Mouse (Mus musculus) bone marrow, adult 2 months (tissue): ENCODE data around the gene Gm49366. TPM values are rescaled to one million over a fixed set of nuclear protein-coding genes. Genes with fewer than 3 reads are reported as not detected.
"Not testable (repeated sequence)": the region's sequence is repeated elsewhere in the genome, so short reads cannot be mapped to it uniquely, and the experiment has no call there.

Experiments
- H3K27ac ChIP-seq: fragments of 200-500 bp; 2 replicates; pipeline ENCODE4 v1.5.1; 2012; ENCODE audit warnings: low read depth, mild to moderate bottlenecking, control low read depth, inconsistent platforms, low read length; ENCODE audit not compliant: control insufficient read depth, poor library complexity, insufficient read depth
- H3K4me1 ChIP-seq: fragments of 200-500 bp; 2 replicates; pipeline ENCODE4 v1.6.1; 2011; ENCODE audit warnings: low read length; ENCODE audit not compliant: control insufficient read depth, insufficient read depth
- H3K4me3 ChIP-seq: fragments of 200-500 bp; replicated peaks from 2 replicates; pipeline ENCODE3; 2011; ENCODE audit warnings: mild to moderate bottlenecking, low read depth, low read length, control low read depth; ENCODE audit not compliant: control insufficient read depth
- CTCF ChIP-seq: fragments of 200-500 bp; IDR thresholded peaks from 2 replicates; pipeline ENCODE4 v1.5.1; 2011; ENCODE audit warnings: low read length, control low read depth; ENCODE audit not compliant: control insufficient read depth, insufficient read depth
- POLR2A ChIP-seq: fragments of 200-500 bp; IDR thresholded peaks from 2 replicates; pipeline ENCODE4 v1.6.1; 2011; ENCODE audit warnings: low read depth, mild to moderate bottlenecking, control low read depth, low read length, borderline replicate concordance; ENCODE audit not compliant: control insufficient read depth
- WGBS: fragments of 180-500 bp; shearing (Covaris S2); methylation state at CpG from one replicate; pipeline ENCODE4 v1.1.7; 2018; 5-methylcytosine and 5-hydroxymethylcytosine counted together
- polyA plus RNA-seq: library from polyadenylated mRNA; stranded (reverse); fragments of >200 nt; gene quantifications from 2 replicates; pipeline ENCODE4 v1.2.4, GENCODE M21; 2011; ENCODE audit warnings: low replicate concordance; ENCODE audit not compliant: missing spikeins, insufficient read depth, insufficient read length

Gm49366 gene
- not detected in 2 replicates for polyA plus RNA-seq

DNA sequence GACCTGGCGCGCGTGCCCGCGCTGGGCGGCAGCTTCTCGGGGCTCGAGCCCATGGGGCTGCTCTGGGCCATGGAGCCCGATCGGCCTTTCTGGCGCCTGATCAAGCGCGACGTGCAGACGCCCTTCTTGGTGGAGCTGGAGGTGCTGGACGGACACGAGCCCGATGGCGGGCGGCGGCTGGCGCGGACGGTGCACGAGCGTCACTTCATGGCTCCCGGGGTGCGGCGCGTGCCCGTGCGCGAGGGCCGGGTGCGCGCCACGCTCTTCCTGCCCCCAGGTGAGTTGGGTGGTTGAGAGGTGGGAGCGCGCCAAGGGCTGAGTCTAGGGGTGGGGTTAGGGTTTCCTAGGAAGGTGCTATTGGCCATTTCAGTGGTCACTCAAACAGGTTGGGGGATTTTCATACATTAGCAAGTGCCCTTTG is at the start of gene Gm49366:
Gm49366 (plus strand) TSS at position 245 of the 421 bp plus-strand sequence.
- peak within 1 kb of the TSS; percentile 15 for H3K4me3 ChIP-seq
- not testable (repeated sequence) for H3K27ac ChIP-seq, H3K4me1 ChIP-seq
- 27% methylated on average over 39 of the region's 39 CpGs for WGBS

DNA sequence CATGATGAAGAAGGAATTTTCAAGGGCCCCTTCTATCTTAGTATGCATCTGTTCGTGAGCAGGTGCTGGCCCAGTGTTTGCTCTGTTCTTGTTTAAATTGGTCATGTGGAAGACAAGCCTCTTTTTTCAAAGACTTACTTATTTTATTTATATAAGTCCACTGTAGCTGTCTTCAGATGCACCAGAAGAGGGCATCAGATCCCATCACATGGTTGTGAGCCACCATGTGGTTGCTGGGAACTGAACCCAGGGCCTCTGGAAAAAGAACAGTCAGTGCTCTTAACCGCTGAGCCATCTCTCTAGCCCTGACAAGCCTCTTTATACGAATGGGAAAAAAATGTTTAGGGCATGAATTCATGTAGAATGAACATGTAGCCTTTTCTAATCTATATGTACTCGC is 49.4 kb upstream of the Gm49366 start:
- no peaks in the 10 kb centered on the region for H3K4me1 ChIP-seq
- no peak overlapping the region for H3K4me3 ChIP-seq
- WGBS = 88% methylated on average over 4 of the region's 4 CpGs
- no peak for TF ChIP-seq CTCF
- no peak for TF ChIP-seq POLR2A
- no peak overlapping the region for H3K27ac ChIP-seq

DNA sequence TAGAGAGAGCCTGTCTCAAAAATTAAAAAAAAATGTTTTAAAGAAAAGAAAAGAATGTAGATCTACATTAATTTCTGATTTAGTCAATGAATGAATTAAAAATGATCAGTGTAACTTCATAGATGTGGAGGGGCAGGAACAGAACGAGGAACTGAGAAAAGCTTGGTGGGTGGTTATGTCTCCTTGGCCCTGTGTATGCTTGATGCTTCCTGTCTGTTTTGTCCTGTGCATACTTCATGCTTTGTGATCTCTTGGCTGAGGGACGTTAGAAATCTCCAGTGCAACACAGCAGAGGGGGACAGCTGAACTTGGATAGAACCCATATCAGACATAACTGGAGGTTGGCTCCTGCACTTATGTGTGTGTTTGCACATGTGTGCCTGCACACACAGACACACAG is 41.5 kb upstream of the Gm49366 start:
- peaks cover 2% of the 10 kb centered on the region for H3K4me1 ChIP-seq
- H3K27ac ChIP-seq = no peak overlapping the region
- 26% methylated on average over 2 of the region's 2 CpGs for WGBS
- no peak overlapping the region for H3K4me3 ChIP-seq
- TF ChIP-seq POLR2A = no peak
- TF ChIP-seq CTCF = no peak

DNA sequence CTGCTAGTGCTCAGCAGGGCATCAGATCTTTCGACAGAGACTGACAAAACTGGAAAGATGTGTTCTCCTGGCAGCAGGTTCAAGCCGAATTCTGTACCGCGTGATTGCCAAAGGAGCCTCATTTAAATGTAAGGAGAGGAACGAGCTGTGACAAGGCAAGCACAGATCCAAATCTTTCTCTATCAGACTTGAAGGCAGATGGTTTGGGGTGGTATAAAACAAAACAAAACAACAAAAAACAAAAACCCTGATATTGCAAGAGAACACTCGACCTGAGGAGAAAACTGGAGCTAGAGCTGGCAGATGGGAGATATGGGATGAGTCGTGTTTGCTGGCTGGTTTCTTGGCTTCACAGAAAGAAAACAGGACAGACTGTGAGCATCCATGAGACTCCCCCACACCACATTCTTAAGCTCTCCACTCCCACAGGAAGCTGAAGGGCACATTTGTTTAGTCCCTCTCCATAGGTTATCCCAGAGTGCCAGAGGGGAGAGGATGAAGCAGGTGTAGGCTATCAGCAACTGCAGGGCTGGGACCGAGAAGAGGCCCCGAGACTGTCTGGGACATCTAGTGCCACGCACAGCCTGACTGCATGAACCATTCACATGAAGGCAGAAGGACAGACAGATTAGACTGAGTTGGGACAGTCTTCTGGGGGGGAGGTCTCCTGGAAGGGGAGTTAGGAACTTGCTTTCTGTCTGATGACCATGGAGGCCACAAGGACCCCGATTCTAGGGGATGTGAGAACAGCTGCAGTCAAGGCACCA is 40.2 kb upstream of the Gm49366 start:
- peaks cover 2% of the 10 kb centered on the region for H3K4me1 ChIP-seq
- no peak for TF ChIP-seq CTCF
- no peak for TF ChIP-seq POLR2A
- WGBS = 62% methylated on average over 11 of the region's 11 CpGs
- H3K27ac ChIP-seq = no peak overlapping the region
- H3K4me3 ChIP-seq = no peak overlapping the region

DNA sequence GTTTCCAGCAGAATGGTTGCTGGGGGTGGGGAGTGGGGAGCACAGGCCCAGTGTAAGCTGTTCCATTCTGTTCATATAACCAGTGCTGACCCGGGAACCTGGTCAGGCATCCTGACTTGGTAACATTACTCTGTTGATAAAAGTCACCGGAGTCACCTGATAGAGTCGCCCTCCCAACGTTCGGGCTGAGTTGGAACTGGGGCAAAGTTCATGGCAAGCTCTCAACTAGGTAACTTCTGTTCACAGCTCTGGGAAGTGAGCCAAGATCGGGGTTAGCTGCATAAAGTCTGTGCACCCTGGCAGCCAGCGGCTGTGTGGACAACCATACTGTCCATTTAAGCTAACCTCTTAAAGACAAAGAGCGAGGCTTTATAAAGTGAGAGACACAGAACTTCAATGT is 39.5 kb upstream of the Gm49366 start:
- H3K4me3 ChIP-seq, H3K4me1 ChIP-seq, H3K27ac ChIP-seq: not testable (repeated sequence)
- 20% methylated on average over 8 of the region's 8 CpGs for WGBS

DNA sequence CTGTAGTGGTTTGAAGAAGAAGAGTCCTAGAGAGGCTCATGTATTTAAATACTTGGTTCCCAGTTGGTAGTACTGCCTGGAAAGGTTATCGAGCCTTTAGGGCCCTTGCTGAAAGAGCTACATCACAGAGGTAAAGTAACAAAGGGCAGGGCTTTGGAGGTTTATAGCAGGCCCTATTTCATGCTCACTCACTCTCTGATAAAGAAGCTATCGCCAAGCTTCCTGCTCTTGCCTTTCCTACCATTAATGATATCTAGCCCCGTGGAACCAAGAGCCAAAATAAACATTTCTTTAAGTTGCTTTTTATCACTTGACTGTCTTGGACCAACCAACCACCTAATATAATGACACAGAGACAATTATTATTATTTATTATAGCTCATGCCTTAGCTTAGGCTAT is 38.3 kb upstream of the Gm49366 start:
- WGBS = 65% methylated on average over 3 of the region's 3 CpGs
- H3K4me1 ChIP-seq = peaks cover 2% of the 10 kb centered on the region
- H3K27ac ChIP-seq = no peak overlapping the region
- H3K4me3 ChIP-seq = no peak overlapping the region
- TF ChIP-seq POLR2A (no peak), CTCF (no peak)

DNA sequence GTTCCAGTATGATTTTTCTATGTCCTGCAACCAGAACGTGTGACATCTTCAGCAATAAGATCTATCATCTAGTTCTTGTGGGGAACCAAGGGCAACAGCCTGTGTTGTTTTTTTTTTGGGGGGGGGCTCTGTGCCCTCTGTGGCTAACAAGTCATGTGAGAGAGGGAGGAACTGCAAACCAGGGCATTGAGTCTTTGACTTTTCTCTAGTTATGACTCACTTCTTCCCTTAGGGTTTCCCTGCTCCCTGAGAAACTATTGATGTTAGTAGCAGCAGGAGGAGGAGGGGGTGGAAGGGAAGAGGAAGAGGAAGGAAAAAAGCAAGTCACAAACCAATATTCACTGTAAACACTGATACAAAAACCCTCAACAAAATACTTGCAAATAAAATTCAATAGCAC is 34.9 kb upstream of the Gm49366 start:
- 76% methylated on average over 1 of the region's 1 CpGs for WGBS

DNA sequence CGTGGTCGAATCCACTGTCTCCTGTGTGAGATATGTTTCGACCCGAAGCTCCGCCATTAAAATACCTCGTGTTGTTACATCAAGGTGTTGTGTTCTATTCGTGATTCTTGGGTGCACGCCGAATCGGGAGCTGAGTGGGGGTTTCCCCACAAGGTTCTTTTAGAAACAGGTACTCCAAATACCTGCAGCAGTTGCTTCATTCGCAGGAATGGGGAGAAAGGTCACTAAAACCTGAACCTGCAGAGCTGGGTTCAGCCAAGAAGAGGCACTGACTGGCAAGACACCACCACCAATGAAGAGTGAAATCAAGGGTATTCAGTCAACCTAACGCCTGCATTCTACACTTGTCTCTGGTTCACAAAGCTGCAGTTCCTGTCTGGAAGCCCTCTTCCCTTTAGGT is 30.5 kb upstream of the Gm49366 start:
- TF ChIP-seq POLR2A = no peak
- no peak for TF ChIP-seq CTCF
- whole genome bisulfite sequencing = 83% methylated on average over 12 of the region's 12 CpGs
- Histone ChIP-seq H3K4me3 (no peak overlapping the region), H3K4me1 (no peaks in the 10 kb centered on the region), H3K27ac (no peak overlapping the region)

More for the DNA sequence above, 34.9 kb upstream of the Gm49366 start:
- H3K27ac ChIP-seq = no peak overlapping the region
- no peak overlapping the region for H3K4me3 ChIP-seq
- no peaks in the 10 kb centered on the region for H3K4me1 ChIP-seq
- no peak for TF ChIP-seq CTCF
- no peak for TF ChIP-seq POLR2A

DNA sequence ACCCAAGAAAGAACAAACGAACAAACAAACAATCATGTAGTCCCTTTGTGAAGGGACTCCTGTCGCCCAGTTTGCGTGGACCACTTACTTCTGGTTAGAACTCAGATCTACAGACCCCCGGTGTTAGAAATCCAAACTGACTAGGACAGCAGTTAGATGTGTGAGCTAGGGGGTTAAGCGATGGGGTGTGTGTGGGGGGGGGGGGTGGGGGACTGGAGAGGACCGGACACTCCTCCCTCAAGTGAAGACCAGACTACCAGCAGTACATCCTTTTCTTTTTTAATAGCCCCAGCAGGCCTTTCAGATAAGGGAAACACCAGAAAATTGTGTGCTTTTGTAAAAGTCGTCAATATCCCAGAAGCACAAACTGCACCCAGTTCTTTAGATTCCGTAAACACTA is 30.0 kb upstream of the Gm49366 start:
- H3K4me1 ChIP-seq = no peaks in the 10 kb centered on the region
- TF ChIP-seq CTCF = no peak
- no peak for TF ChIP-seq POLR2A
- 57% methylated on average over 8 of the region's 8 CpGs for WGBS
- no peak overlapping the region for H3K27ac ChIP-seq
- no peak overlapping the region for H3K4me3 ChIP-seq

DNA sequence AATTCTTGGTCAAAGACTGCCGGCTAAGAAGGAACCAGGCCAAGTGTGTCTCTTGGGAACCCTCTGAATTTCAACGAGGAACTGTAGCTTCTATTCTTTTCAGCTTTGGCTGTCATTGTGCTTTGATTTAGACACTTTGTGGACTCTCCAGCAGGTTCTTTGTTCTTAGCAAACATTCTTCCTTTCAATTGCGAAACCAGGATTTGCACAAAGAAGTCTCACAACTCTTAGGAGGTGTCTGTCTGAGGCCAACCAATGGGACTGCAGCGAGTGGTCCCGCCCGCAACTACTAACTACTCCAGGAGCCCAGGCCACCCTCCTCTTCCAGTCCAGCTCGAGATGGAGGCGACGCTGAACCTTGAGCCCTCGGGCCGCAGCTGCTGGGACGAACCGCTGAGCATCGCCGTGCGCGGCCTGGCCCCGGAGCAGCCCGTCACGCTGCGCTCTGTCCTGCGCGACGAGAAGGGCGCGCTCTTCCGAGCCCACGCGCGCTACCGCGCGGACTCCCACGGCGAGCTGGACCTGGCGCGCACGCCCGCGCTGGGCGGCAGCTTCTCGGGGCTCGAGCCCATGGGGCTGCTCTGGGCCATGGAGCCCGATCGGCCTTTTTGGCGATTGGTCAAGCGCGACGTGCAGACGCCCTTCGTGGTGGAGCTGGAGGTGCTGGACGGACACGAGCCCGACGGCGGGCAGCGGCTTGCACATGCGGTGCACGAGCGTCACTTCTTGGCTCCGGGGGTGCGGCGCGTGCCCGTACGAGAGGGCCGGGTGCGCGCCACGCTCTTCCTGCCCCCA is 29.4 kb upstream of the Gm49366 start, which contains the start of gene Acot1:
Acot1 (plus strand) TSS at position 320 of the 795 bp plus-strand sequence.
- H3K4me3 ChIP-seq = peak within 1 kb of the TSS; percentile 61
- WGBS = 1% methylated on average over 67 of the region's 70 CpGs
- H3K4me1 ChIP-seq, H3K27ac ChIP-seq: not testable (repeated sequence)
